Mouse (Mus musculus): ENCODE data around the gene Pou2f2.
"Not testable (repeated sequence)": the region's sequence is repeated elsewhere in the genome, so short reads cannot be mapped to it uniquely, and the experiment has no call there.

Pou2f2 gene

GRCm38 (mm10) chr7:25057888-25058287, 121.6 kb downstream of the Pou2f2 start:
- no peak for DNase-seq

GRCm38 (mm10) chr7:25056951-25057350, 122.6 kb downstream of the Pou2f2 start:
- DNase-seq, result no peak

- DNase-seq, result no peak
Measured at GRCm38 (mm10) chr7:25052587-25052986, 126.9 kb downstream of the Pou2f2 start.

GRCm38 (mm10) chr7:25049295-25049930, 130.1 kb downstream of the Pou2f2 start:
- no peak for DNase-seq

GRCm38 (mm10) chr7:25047363-25047762, 132.2 kb downstream of the Pou2f2 start:
- DNase-seq, result peak; percentile 51

GRCm38 (mm10) chr7:25044599-25044998, 134.9 kb downstream of the Pou2f2 start:
- DNase-seq, result not testable (repeated sequence)

- DNase-seq, result peak; percentile 29
Measured at GRCm38 (mm10) chr7:25041921-25042320, 137.6 kb downstream of the Pou2f2 start.

All from right cerebral cortex, postnatal 25 days (tissue).